Mouse (Mus musculus) G1E (cell line): ENCODE measurements around the gene Atg5. TPM values are rescaled to one million over a fixed set of nuclear protein-coding genes. Genes with fewer than 3 reads are reported as not detected.

Experiments used
- ATAC-seq: 2 replicates; pipeline ENCODE4 v1.8.0; 2016; ENCODE audit warnings: mild to moderate bottlenecking; ENCODE audit not compliant: insufficient number of reproducible peaks, poor library complexity, low FRiP score, severe bottlenecking; ENCODE audit errors: extremely low read depth
- DNase-seq: peaks from one replicate; pipeline ENCODE4 v3.0.0; 2012; ENCODE audit warnings: low spot score
- H3K27me3 ChIP-seq: 2 replicates; pipeline ENCODE4 v1.6.1; 2012; ENCODE audit warnings: mild to moderate bottlenecking, low read length, inconsistent platforms; ENCODE audit not compliant: insufficient read depth
- H3K36me3 ChIP-seq: replicated peaks from 2 replicates; pipeline ENCODE3; 2012; ENCODE audit warnings: mild to moderate bottlenecking, inconsistent platforms
- H3K4me1 ChIP-seq: 2 replicates; pipeline ENCODE4 v1.6.1; 2012; ENCODE audit warnings: low read depth, low read length, inconsistent platforms, mixed read lengths; ENCODE audit not compliant: insufficient read depth
- H3K4me3 ChIP-seq: 2 replicates; pipeline ENCODE4 v1.5.1; 2012; ENCODE audit warnings: low read depth, mild to moderate bottlenecking, inconsistent platforms, low read length, moderate library complexity, mixed read lengths
- H3K9me3 ChIP-seq: replicated peaks from 2 replicates; pipeline ENCODE4 v1.6.1; 2012; ENCODE audit warnings: inconsistent platforms
- CTCF ChIP-seq: IDR thresholded peaks from 2 replicates; pipeline ENCODE4 v1.5.1; 2012; ENCODE audit warnings: low read depth, low read length, inconsistent platforms, mixed read lengths
- GATA1 ChIP-seq: IDR thresholded peaks from 2 replicates; pipeline ENCODE4 v1.6.1; 2012; ENCODE audit warnings: borderline replicate concordance, low read length, inconsistent platforms, mixed read lengths
- GATA2 ChIP-seq: IDR thresholded peaks from 2 replicates; pipeline ENCODE4 v1.6.1; 2012; ENCODE audit warnings: low read depth, low read length, inconsistent platforms, borderline replicate concordance
- POLR2AphosphoS5 ChIP-seq: IDR thresholded peaks from 2 replicates; pipeline ENCODE4 v1.6.1; 2012; ENCODE audit warnings: low read depth, low read length, inconsistent platforms; ENCODE audit not compliant: insufficient replicate concordance
- TAL1 ChIP-seq: conservative IDR thresholded peaks from 2 replicates; pipeline ENCODE4 v1.6.1; 2012; ENCODE audit warnings: low read depth, low read length, inconsistent platforms, mixed read lengths
- polyA plus RNA-seq: library from polyadenylated mRNA; stranded (reverse); fragments of >175 nt; gene quantifications from 2 replicates; pipeline ENCODE4 v1.2.3, GENCODE M21; 2012
- total RNA-seq, 2 experiments: library from RNA; stranded (forward) in 1 of 2; stranded (reverse) in 1 of 2; fragments of 200-1000 nt in 1 of 2; fragments of >200 nt in 1 of 2; fragmentation: Nextera tagmentation in 1 of 2; gene quantifications; 2 replicates each; pipeline ENCODE4 v1.2.3; 2014 to 2017

The Atg5 gene
- total and polyA plus RNA-seq, 3 experiments: 4.4 to 23.3 (median 23.2) TPM

DNA sequence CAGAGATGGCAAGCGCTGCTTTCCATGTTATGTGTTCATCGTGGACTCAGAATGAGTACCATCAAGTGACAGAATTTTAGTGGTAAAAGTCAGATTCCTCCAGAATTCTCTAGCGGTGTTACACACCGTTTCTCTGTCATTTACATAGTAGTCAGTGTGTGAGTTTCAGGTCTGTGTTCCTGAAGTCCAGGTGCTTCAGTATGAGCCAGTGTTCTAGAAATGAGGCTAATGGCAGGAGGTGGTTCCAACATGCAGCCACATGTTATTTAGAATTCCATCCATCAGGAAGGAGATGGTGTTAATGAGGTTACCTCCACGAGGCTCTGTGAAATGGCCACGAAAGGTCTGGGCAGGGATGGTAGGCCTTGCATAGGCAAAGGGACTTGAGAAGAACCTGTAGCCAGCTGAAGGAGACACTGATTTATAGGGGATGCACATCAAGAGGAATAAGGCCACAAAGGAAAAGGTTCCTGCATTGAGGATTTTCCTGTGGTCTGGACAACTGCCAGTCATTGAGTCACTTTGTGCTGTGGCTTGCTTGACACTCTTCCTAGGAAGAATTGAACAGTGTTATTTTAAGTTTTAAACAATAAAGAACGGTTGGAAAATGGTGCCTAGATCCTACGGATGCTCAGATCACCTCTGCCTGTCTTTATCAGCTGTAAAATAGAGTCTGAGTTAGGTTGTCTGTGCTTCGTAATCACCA, 55.1 kb downstream of the Atg5 start:
- DNase-seq (no peak), ATAC-seq (no peak)
- H3K27me3 ChIP-seq: no peaks in the 10 kb centered on the region
- no peak overlapping the region for H3K4me3 ChIP-seq
- no peaks in the 10 kb centered on the region for H3K9me3 ChIP-seq
- peaks cover 42% of the 10 kb centered on the region for H3K36me3 ChIP-seq
- no peaks in the 10 kb centered on the region for H3K4me1 ChIP-seq
- TF ChIP-seq TAL1: no peak
- no peak for TF ChIP-seq CTCF
- no peak for TF ChIP-seq POLR2AphosphoS5
- TF ChIP-seq GATA2: no peak
- TF ChIP-seq GATA1: no peak

DNA sequence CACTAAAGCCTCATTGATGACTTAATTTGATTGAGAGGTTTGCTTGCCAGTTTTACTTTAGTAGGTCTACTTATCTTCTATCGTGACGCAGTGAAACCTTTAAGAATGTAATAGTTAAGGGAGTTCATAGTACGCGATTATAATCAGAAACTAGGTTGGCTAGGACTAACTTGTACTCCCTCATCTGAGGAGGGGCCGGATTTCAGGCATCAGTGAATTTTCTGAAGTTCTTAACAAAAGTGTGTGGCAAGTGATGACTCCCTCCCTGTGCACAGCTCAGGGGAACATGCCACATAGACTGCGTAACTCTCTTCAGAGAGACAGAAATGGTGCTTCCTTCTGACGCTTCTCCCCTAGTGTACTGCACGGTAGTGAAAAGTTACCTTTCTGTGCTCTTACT, 55.7 kb downstream of the Atg5 start:
- Histone ChIP-seq H3K9me3 (no peaks in the 10 kb centered on the region), H3K27me3 (no peaks in the 10 kb centered on the region), H3K36me3 (peaks cover 39% of the 10 kb centered on the region), H3K4me3 (no peak overlapping the region), H3K4me1 (no peaks in the 10 kb centered on the region; the same call in 1 of the 2 replicates)
- no peak for TF ChIP-seq POLR2AphosphoS5
- no peak for TF ChIP-seq CTCF
- no peak for TF ChIP-seq TAL1
- no peak for TF ChIP-seq GATA2
- TF ChIP-seq GATA1: no peak
- ATAC-seq (no peak), DNase-seq (no peak)

GRCm38 (mm10) chr10:44325551-44326500, 57.7 kb downstream of the Atg5 start:
- H3K36me3 ChIP-seq: peaks cover 35% of the 10 kb centered on the region
- H3K27me3 ChIP-seq: no peaks in the 10 kb centered on the region
- TF ChIP-seq GATA2: no peak
- TF ChIP-seq POLR2AphosphoS5: no peak
- no peak for TF ChIP-seq CTCF
- TF ChIP-seq TAL1: no peak
- TF ChIP-seq GATA1: no peak
- H3K4me3 ChIP-seq: no peak overlapping the region
- H3K4me1 ChIP-seq: no peaks in the 10 kb centered on the region; the same call in 1 of the 2 replicates
- DNase-seq: no peak
- no peak for ATAC-seq
- H3K9me3 ChIP-seq: no peaks in the 10 kb centered on the region

DNA sequence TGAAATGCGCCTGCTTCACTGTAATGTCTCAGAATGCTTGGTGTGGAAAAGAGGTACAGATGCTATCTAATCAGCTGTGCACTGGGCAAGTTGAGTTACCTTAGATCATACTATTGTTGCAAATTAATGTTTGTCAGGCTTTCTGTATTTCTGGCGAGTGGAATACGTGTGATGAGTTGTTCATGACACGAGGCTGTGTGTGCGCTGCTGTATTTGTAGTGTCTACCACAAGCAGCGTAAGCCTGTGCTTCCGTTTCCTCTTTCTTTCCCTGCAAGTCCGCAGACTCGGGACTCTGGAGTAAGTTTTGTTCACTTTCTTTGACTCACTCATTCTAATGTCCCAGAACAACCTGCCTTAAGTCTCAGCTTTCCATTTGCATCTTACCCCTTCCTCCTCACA, 58.9 kb downstream of the Atg5 start:
- no peaks in the 10 kb centered on the region for H3K27me3 ChIP-seq
- DNase-seq: no peak
- no peak overlapping the region for H3K4me3 ChIP-seq
- ATAC-seq: no peak
- TF ChIP-seq GATA2 (no peak), TAL1 (no peak), POLR2AphosphoS5 (no peak), CTCF (no peak), GATA1 (no peak)
- H3K4me1 ChIP-seq: peaks cover 7% of the 10 kb centered on the region; the same call in 1 of the 2 replicates
- H3K9me3 ChIP-seq: no peaks in the 10 kb centered on the region
- peaks cover 32% of the 10 kb centered on the region for H3K36me3 ChIP-seq

- peaks cover 9% of the 10 kb centered on the region; the same call in 1 of the 2 replicates for H3K4me1 ChIP-seq
- no peaks in the 10 kb centered on the region for H3K27me3 ChIP-seq
- no peak for DNase-seq
- H3K4me3 ChIP-seq: no peak overlapping the region
- H3K9me3 ChIP-seq: no peaks in the 10 kb centered on the region
- H3K36me3 ChIP-seq: peaks cover 24% of the 10 kb centered on the region
- no peak for TF ChIP-seq TAL1
- no peak for TF ChIP-seq POLR2AphosphoS5
- TF ChIP-seq CTCF: no peak
- TF ChIP-seq GATA1: no peak
- TF ChIP-seq GATA2: no peak
- ATAC-seq: no peak
Observed at GRCm38 (mm10) chr10:44328347-44328746, 60.2 kb downstream of the Atg5 start.

DNA sequence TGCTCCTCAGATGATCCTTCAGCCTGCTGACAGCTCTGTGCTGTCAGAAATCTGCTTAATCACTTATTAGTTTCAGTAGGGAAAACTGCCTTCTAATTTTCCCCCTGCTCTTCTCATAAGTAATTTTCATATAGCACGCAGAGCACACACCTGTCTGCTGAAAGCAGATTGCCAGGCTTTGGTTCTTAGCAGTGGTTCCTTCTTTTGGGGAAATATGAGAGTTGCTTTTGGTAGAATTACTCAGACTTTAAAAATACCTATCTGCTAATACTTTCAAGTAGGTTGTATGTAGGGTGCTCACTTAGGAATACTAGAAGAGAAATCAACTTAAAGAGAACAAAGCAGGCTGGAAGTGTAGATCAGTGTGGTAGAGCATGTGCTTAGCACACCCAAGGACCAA, 62.6 kb downstream of the Atg5 start:
- DNase-seq: no peak

More for the DNA sequence above, 62.6 kb downstream of the Atg5 start:
- ATAC-seq: no peak
- H3K9me3 ChIP-seq: no peaks in the 10 kb centered on the region
- H3K4me1 ChIP-seq: peaks cover 11% of the 10 kb centered on the region
- H3K36me3 ChIP-seq: peaks cover 23% of the 10 kb centered on the region
- H3K27me3 ChIP-seq: no peaks in the 10 kb centered on the region
- H3K4me3 ChIP-seq: no peak overlapping the region
- no peak for TF ChIP-seq POLR2AphosphoS5
- TF ChIP-seq TAL1: no peak
- no peak for TF ChIP-seq GATA1
- TF ChIP-seq CTCF: no peak
- no peak for TF ChIP-seq GATA2
